Mouse (Mus musculus): ENCODE measurements around the gene 2310011J03Rik.

GRCm38 (mm10) chr10:80343425-80343895, 23.1 kb upstream of the 2310011J03Rik start:
- no peak for TF ChIP-seq POLR2A (IDR thresholded peaks at IDR 0.05; ENCODE audit: low read depth, low read length)
- TF ChIP-seq CTCF (conservative IDR thresholded peaks at IDR 0.05; ENCODE audit: insufficient read depth, insufficient read length, low read depth, low read length): no peak
